8 mouse cellular contexts compared by ENCODE assay signal in genomic region chr13:23463381-23464223, GRCm38 (mm10). TPM values are rescaled to one million over a fixed set of nuclear protein-coding genes. Genes with fewer than 3 reads are reported as not detected.
DNase-seq lines count a peak whose midpoint lies in the region; ATAC-seq and TF ChIP-seq lines count a peak whose summit lies in the region.

No protein-coding gene starts in this region.

- no peak for TF ChIP-seq EP300 in stomach, postnatal 0 days (optimal IDR thresholded peaks at IDR 0.05)

- no peaks in the 10 kb centered on the region for H3K9me3 ChIP-seq in heart, embryonic 13.5 days
- H3K9me3 ChIP-seq in kidney, postnatal 0 days (replicated peaks; ENCODE audit: low read length), result no peaks in the 10 kb centered on the region
- no peaks in the 10 kb centered on the region for H3K9me3 ChIP-seq in stomach, postnatal 0 days (ENCODE audit: control insufficient read depth, low read length)

- ATAC-seq in erythroblast, adult 5-6 weeks (replicated peaks; ENCODE audit: low FRiP score, poor library complexity, severe bottlenecking), result peak; percentile 17; the same call in 1 of the 2 replicates
- ATAC-seq in heart, embryonic 13.5 days (ENCODE audit: extremely low read depth, insufficient number of reproducible peaks, low FRiP score, low TSS enrichment), result no peak
- ATAC-seq in kidney, postnatal 0 days (replicated peaks; ENCODE audit: low FRiP score, low read depth), result 0 out of 2 replicates have a peak, but pooled peaks have one; percentile 62
- peak; percentile 49; the same call in 1 of the 2 replicates for ATAC-seq in stomach, postnatal 0 days (ENCODE audit: low FRiP score, low TSS enrichment)

- DNase-seq in CD4-positive helper T cell, adult 2 months (ENCODE audit: low read depth, low spot score), result peak; percentile 24
- peak; percentile 87 for DNase-seq in brain, adult 2 months (ENCODE audit: low read depth, low spot score)
- peak; percentile 72 for DNase-seq in kidney, postnatal 0 days (ENCODE audit: low spot score)
- DNase-seq in liver, adult 2 months (ENCODE audit: extremely low read depth, low read depth, low spot score), result peak; percentile 58
- DNase-seq in naive thymus-derived CD4-positive, alpha-beta T cell, adult 2 months (ENCODE audit: low read depth), result peak; percentile 56
- DNase-seq in stomach, postnatal 0 days (ENCODE audit: low spot score), result peak; percentile 67

- H3K36me3 ChIP-seq in heart, embryonic 13.5 days, result no peaks in the 10 kb centered on the region
- H3K36me3 ChIP-seq in kidney, postnatal 0 days (ENCODE audit: insufficient read depth, low read length), result no peaks in the 10 kb centered on the region
- H3K36me3 ChIP-seq in liver, adult 2 months (ENCODE audit: control insufficient read depth, insufficient read depth, low read length), result no peaks in the 10 kb centered on the region
- no peaks in the 10 kb centered on the region for H3K36me3 ChIP-seq in stomach, postnatal 0 days (ENCODE audit: control insufficient read depth, insufficient read depth, low read length)

- TF ChIP-seq CTCF in kidney, postnatal 0 days (IDR thresholded peaks at IDR 0.05; ENCODE audit: low read depth), result no peak
- no peak for TF ChIP-seq CTCF in liver, adult 2 months (IDR thresholded peaks at IDR 0.05; ENCODE audit: low read depth, low read length)
- no peak for TF ChIP-seq CTCF in stomach, postnatal 0 days (IDR thresholded peaks at IDR 0.05; ENCODE audit: low read depth)

- H3K9ac ChIP-seq in heart, embryonic 13.5 days, result peak overlapping the region; percentile 82
- peak overlapping the region; percentile 59; the same call in 1 of the 2 replicates for H3K9ac ChIP-seq in kidney, postnatal 0 days (ENCODE audit: low read depth, low read length)
- peak overlapping the region; percentile 30; the same call in 1 of the 2 replicates for H3K9ac ChIP-seq in liver, adult 2 months (ENCODE audit: low read depth, low read length)
- H3K9ac ChIP-seq in stomach, postnatal 0 days (ENCODE audit: low read length), result peak overlapping the region; percentile 50; the same call in 1 of the 2 replicates

- peak overlapping the region; percentile 68 for H3K4me3 ChIP-seq in heart, embryonic 13.5 days
- peak overlapping the region; percentile 54 for H3K4me3 ChIP-seq in kidney, postnatal 0 days (replicated peaks; ENCODE audit: low read depth, low read length)
- H3K4me3 ChIP-seq in liver, adult 2 months (ENCODE audit: insufficient read depth, low read depth, low read length), result peak overlapping the region; percentile 19
- H3K4me3 ChIP-seq in stomach, postnatal 0 days (ENCODE audit: low read depth, low read length), result peak overlapping the region; percentile 49

- peaks cover 42% of the 10 kb centered on the region for H3K4me1 ChIP-seq in heart, embryonic 13.5 days
- peaks cover 11% of the 10 kb centered on the region for H3K4me1 ChIP-seq in kidney, postnatal 0 days (replicated peaks; ENCODE audit: insufficient read depth, low read length)
- H3K4me1 ChIP-seq in liver, adult 2 months (ENCODE audit: control insufficient read depth, insufficient read depth, low read length), result peaks cover 13% of the 10 kb centered on the region
- peaks cover 2% of the 10 kb centered on the region; the same call in 1 of the 2 replicates for H3K4me1 ChIP-seq in stomach, postnatal 0 days (replicated peaks; ENCODE audit: control insufficient read depth, insufficient read depth)

- WGBS in heart, embryonic 13.5 days, result under 1% methylated on average over 21 of the region's 21 CpGs
- WGBS in kidney, postnatal 0 days, result 2% methylated on average over 21 of the region's 21 CpGs
- 4% methylated on average over 21 of the region's 21 CpGs for WGBS in liver, adult 2 months
- WGBS in stomach, postnatal 0 days, result 1% methylated on average over 21 of the region's 21 CpGs

- TF ChIP-seq POLR2A in liver, adult 2 months (IDR thresholded peaks at IDR 0.05; ENCODE audit: extremely low read depth, insufficient read depth, low read length), result no peak

- H3K27me3 ChIP-seq in heart, embryonic 13.5 days (replicated peaks), result no peaks in the 10 kb centered on the region; the same call in 1 of the 2 replicates
- H3K27me3 ChIP-seq in kidney, postnatal 0 days (ENCODE audit: insufficient read depth, low read length), result no peaks in the 10 kb centered on the region
- H3K27me3 ChIP-seq in liver, adult 2 months (ENCODE audit: control insufficient read depth, insufficient read depth, low read length), result no peaks in the 10 kb centered on the region
- H3K27me3 ChIP-seq in stomach, postnatal 0 days (ENCODE audit: control insufficient read depth, insufficient read depth, low read length), result no peaks in the 10 kb centered on the region

- peak overlapping the region; percentile 93 for H3K4me2 ChIP-seq in heart, embryonic 13.5 days
- peak overlapping the region; percentile 90 for H3K4me2 ChIP-seq in kidney, postnatal 0 days (ENCODE audit: low read length)
- peak overlapping the region; percentile 74 for H3K4me2 ChIP-seq in stomach, postnatal 0 days (replicated peaks; ENCODE audit: low read depth)

- H3K79me2 ChIP-seq in liver, adult 2 months (ENCODE audit: control insufficient read depth, insufficient read depth, low read length), result no peaks in the 10 kb centered on the region

- peak overlapping the region; percentile 20; the same call in 1 of the 2 replicates for H3K27ac ChIP-seq in heart, embryonic 13.5 days (replicated peaks)
- no peak overlapping the region for H3K27ac ChIP-seq in kidney, postnatal 0 days
- no peak overlapping the region for H3K27ac ChIP-seq in liver, adult 2 months (replicated peaks; ENCODE audit: insufficient read depth, low read depth, low read length)
- H3K27ac ChIP-seq in stomach, postnatal 0 days (replicated peaks), result no peak overlapping the region

RNA-seq across cellular contexts. Expression of gene Btn1a1, which starts 2.1 kb away (rescaled TPM):
- total RNA-seq in erythroblast, adult 5-6 weeks (2015; ENCODE audit: low replicate concordance), result 4.2 and 4.4 TPM in 2 replicates
- total RNA-seq in erythroblast, adult 5-6 weeks (2017; ENCODE audit: low replicate concordance), result 6.5 and 15.5 TPM in 2 replicates
- polyA plus RNA-seq in heart, embryonic 13.5 days (2015; fragmentation: Nextera tagmentation; extraction: Ambion mirVana), result 1.1 and 2.2 TPM in 2 replicates
- polyA plus RNA-seq in kidney, postnatal 0 days (2015; fragmentation: Nextera tagmentation; extraction: Ambion mirVana), result 0.06 TPM in 1 of 2 replicates, not detected in the other
- not detected in 2 replicates for total RNA-seq in liver, adult 2 months (2014; rRNA removed)
- polyA plus RNA-seq in liver, adult 2 months (2012; rRNA removed), result not detected in 2 replicates
- polyA plus RNA-seq in stomach, postnatal 0 days (2015; fragmentation: Nextera tagmentation; extraction: Ambion mirVana), result 0.05 TPM in 1 of 2 replicates, not detected in the other

RNA-seq across cellular contexts. Expression of gene Btn2a2, which starts 25.1 kb away (rescaled TPM):
- not detected in 2 replicates for total RNA-seq in erythroblast, adult 5-6 weeks (2015; ENCODE audit: low replicate concordance)
- total RNA-seq in erythroblast, adult 5-6 weeks (2017; ENCODE audit: low replicate concordance), result not detected in 2 replicates
- polyA plus RNA-seq in heart, embryonic 13.5 days (2015; fragmentation: Nextera tagmentation; extraction: Ambion mirVana), result 0.45 and 0.82 TPM in 2 replicates
- polyA plus RNA-seq in kidney, postnatal 0 days (2015; fragmentation: Nextera tagmentation; extraction: Ambion mirVana), result 0.13 and 0.28 TPM in 2 replicates
- total RNA-seq in liver, adult 2 months (2014; rRNA removed), result not detected in 2 replicates
- not detected in 2 replicates for polyA plus RNA-seq in liver, adult 2 months (2012; rRNA removed)
- polyA plus RNA-seq in stomach, postnatal 0 days (2015; fragmentation: Nextera tagmentation; extraction: Ambion mirVana), result 0.04 and 0.07 TPM in 2 replicates

RNA-seq across cellular contexts. Expression of gene Abt1, which starts 39.9 kb away (rescaled TPM):
- total RNA-seq in erythroblast, adult 5-6 weeks (2015; ENCODE audit: low replicate concordance), result 1.7 and 1.9 TPM in 2 replicates
- total RNA-seq in erythroblast, adult 5-6 weeks (2017; ENCODE audit: low replicate concordance), result 1.4 and 1.7 TPM in 2 replicates
- polyA plus RNA-seq in heart, embryonic 13.5 days (2015; fragmentation: Nextera tagmentation; extraction: Ambion mirVana), result 8.5 and 8.7 TPM in 2 replicates
- polyA plus RNA-seq in kidney, postnatal 0 days (2015; fragmentation: Nextera tagmentation; extraction: Ambion mirVana), result 10.0 and 10.4 TPM in 2 replicates
- total RNA-seq in liver, adult 2 months (2014; rRNA removed), result 3.5 and 3.7 TPM in 2 replicates
- polyA plus RNA-seq in liver, adult 2 months (2012; rRNA removed), result 2.1 TPM in 2 replicates
- 7.1 and 7.4 TPM in 2 replicates for polyA plus RNA-seq in stomach, postnatal 0 days (2015; fragmentation: Nextera tagmentation; extraction: Ambion mirVana)

Comparison
In these comparisons a context has a peak if more than half of its experiments do, and no peak if none do; other contexts are left out.
1. DNase-seq: peak in every context shown above with its lines; median percentile 87 in brain, adult 2 months; 72 in kidney, postnatal 0 days; 67 in stomach, postnatal 0 days; 58 in liver, adult 2 months; 56 in naive thymus-derived CD4-positive, alpha-beta T cell, adult 2 months; 24 in CD4-positive helper T cell, adult 2 months.
2. H3K9ac ChIP-seq: peak in every context shown above with its lines; median percentile 82 in heart, embryonic 13.5 days; 59 in kidney, postnatal 0 days; 50 in stomach, postnatal 0 days; 30 in liver, adult 2 months.